In genomic region chr4:46395736-46396135, GRCm38 (mm10) we compare ENCODE assay signal across 19 mouse cellular contexts. TPM values are rescaled to one million over a fixed set of nuclear protein-coding genes. Genes with fewer than 3 reads are reported as not detected.
DNase-seq lines count a peak whose midpoint lies in the region; ATAC-seq lines count a peak whose summit lies in the region.
"Had no signal": no experiment of that assay in that cellular context is flagged by ENCODE, and none has a peak within 500 bp of the region (broad histone marks: within the 10 kb centered on the region; RNA-seq: fewer than 3 reads in every experiment).

No protein-coding gene starts in this region.

- H3K4me1 ChIP-seq in kidney, embryonic 15.5 days = no peaks in the 10 kb centered on the region; the same call in 1 of the 2 replicates
- no peaks in the 10 kb centered on the region for H3K4me1 ChIP-seq in kidney, embryonic 14.5 days (ENCODE audit: control insufficient read depth, insufficient read depth, low read length)
- H3K4me1 ChIP-seq: neural tube, embryonic 13.5 days had no signal

- H3K4me2 ChIP-seq in kidney, embryonic 15.5 days = no peak overlapping the region
- no peak overlapping the region for H3K4me2 ChIP-seq in kidney, embryonic 14.5 days (replicated peaks; ENCODE audit: low read depth, low read length)
- H3K4me2 ChIP-seq: neural tube, embryonic 13.5 days had no signal

- ATAC-seq in kidney, embryonic 15.5 days (replicated peaks; ENCODE audit: low FRiP score) = 0 out of 2 replicates have a peak, but pooled peaks have one; percentile 56
- no peak for ATAC-seq in kidney, embryonic 14.5 days (ENCODE audit: low FRiP score, low TSS enrichment)
- ATAC-seq in erythroid progenitor cell, adult 5-6 weeks (replicated peaks; ENCODE audit: low FRiP score, poor library complexity, severe bottlenecking) = peak; percentile 80

- no peaks in the 10 kb centered on the region for H3K27me3 ChIP-seq in kidney, embryonic 15.5 days
- no peaks in the 10 kb centered on the region for H3K27me3 ChIP-seq in kidney, embryonic 14.5 days (ENCODE audit: control insufficient read depth, insufficient read depth, low read length)

- H3K4me3 ChIP-seq in kidney, embryonic 15.5 days (replicated peaks) = no peak overlapping the region
- H3K4me3 ChIP-seq in kidney, embryonic 14.5 days (ENCODE audit: low read length) = no peak overlapping the region
- H3K4me3 ChIP-seq: neural tube, embryonic 13.5 days had no signal

- no peaks in the 10 kb centered on the region for H3K36me3 ChIP-seq in kidney, embryonic 15.5 days
- no peaks in the 10 kb centered on the region for H3K36me3 ChIP-seq in kidney, embryonic 14.5 days (ENCODE audit: control insufficient read depth, insufficient read depth, low read length)
- H3K36me3 ChIP-seq: neural tube, embryonic 13.5 days had no signal

- no peaks in the 10 kb centered on the region for H3K9me3 ChIP-seq in kidney, embryonic 15.5 days (replicated peaks)
- no peaks in the 10 kb centered on the region; the same call in 1 of the 2 replicates for H3K9me3 ChIP-seq in kidney, embryonic 14.5 days (ENCODE audit: control insufficient read depth, low read length)
- H3K9me3 ChIP-seq: neural tube, embryonic 13.5 days had no signal

- 29% methylated on average over 5 of the region's 5 CpGs for WGBS in kidney, embryonic 15.5 days
- 31% methylated on average over 5 of the region's 5 CpGs for WGBS in kidney, embryonic 14.5 days

- intact Hi-C loops in left cerebral cortex, postnatal 10 days (cut with DNase I) = no loop called here

- no peak overlapping the region for H3K27ac ChIP-seq in kidney, embryonic 15.5 days
- no peak overlapping the region for H3K27ac ChIP-seq in kidney, embryonic 14.5 days (ENCODE audit: low read depth, low read length)
- H3K27ac ChIP-seq: macrophage; neural tube, embryonic 13.5 days had no signal

- DNase-seq in R1 (ENCODE audit: low read depth, low spot score) = peak; percentile 54
- DNase-seq in spleen, postnatal 36 days (ENCODE audit: low spot score in 2 of 2) = peak; percentile 40 to 71
- DNase-seq in left cerebral cortex, postnatal 10 days (ENCODE audit: extremely low spot score in 1 of 2, low spot score in 2 of 2) = no peak
- no peak for DNase-seq in layer of hippocampus, postnatal 14 days (ENCODE audit: low spot score in 2 of 2)
- DNase-seq: adrenal gland, adult 2 months; kidney, adult 11 months; retina, postnatal 1 day had no signal

- H3K9ac ChIP-seq in kidney, embryonic 15.5 days = no peak overlapping the region
- H3K9ac ChIP-seq in kidney, embryonic 14.5 days (ENCODE audit: low read depth, low read length) = no peak overlapping the region
- H3K9ac ChIP-seq: neural tube, embryonic 13.5 days had no signal

RNA-seq across cellular contexts. Expression of gene Trmo, which starts 6.5 kb away (rescaled TPM):
- polyA plus RNA-seq in kidney, embryonic 15.5 days (2015; fragmentation: Nextera tagmentation; extraction: Ambion mirVana) = 9.7 and 11.1 TPM in 2 replicates
- 10.8 and 13.2 TPM in 2 replicates for polyA plus RNA-seq in kidney, embryonic 14.5 days (2014; fragmentation: Nextera tagmentation; extraction: Ambion mirVana)
- total RNA-seq in erythroid progenitor cell, adult 5-6 weeks (2015; ENCODE audit: low replicate concordance) = 89.0 and 90.1 TPM in 2 replicates
- 49.6 and 97.9 TPM in 2 replicates for total RNA-seq in erythroid progenitor cell, adult 5-6 weeks (2017; ENCODE audit: low replicate concordance)
- total RNA-seq in left cerebral cortex, postnatal 10 days (2021) = 1 to 10 TPM; 3.7 to 4.6 TPM
- 1 to 10 TPM; 3.3 to 4.2 TPM for total RNA-seq in layer of hippocampus, postnatal 14 days (2021)

RNA-seq across cellular contexts. Expression of gene Hemgn, which starts 17.6 kb away (rescaled TPM):
- 3.3 and 7.1 TPM in 2 replicates for polyA plus RNA-seq in kidney, embryonic 15.5 days (2015; fragmentation: Nextera tagmentation; extraction: Ambion mirVana)
- 0.57 and 0.73 TPM in 2 replicates for polyA plus RNA-seq in kidney, embryonic 14.5 days (2014; fragmentation: Nextera tagmentation; extraction: Ambion mirVana)
- 1,402 and 1,484 TPM in 2 replicates for total RNA-seq in erythroid progenitor cell, adult 5-6 weeks (2015; ENCODE audit: low replicate concordance)
- 1,540 and 1,607 TPM in 2 replicates for total RNA-seq in erythroid progenitor cell, adult 5-6 weeks (2017; ENCODE audit: low replicate concordance)
- not detected for total RNA-seq in left cerebral cortex, postnatal 10 days (2021)
- not detected for total RNA-seq in layer of hippocampus, postnatal 14 days (2021)
- total RNA-seq: adrenal gland, adult 2 months; gastrocnemius, adult 18-20 months; left cerebral cortex, adult 8-10 months; midbrain, postnatal 0 days had no signal
- polyA plus RNA-seq: adrenal gland, adult 2 months; cortical plate, adult 2 months; macrophage; midbrain, postnatal 0 days had no signal

RNA-seq across cellular contexts. Expression of gene Foxe1, which starts 52.3 kb away (rescaled TPM):
- polyA plus RNA-seq in kidney, embryonic 15.5 days (2015; fragmentation: Nextera tagmentation; extraction: Ambion mirVana) = not detected in 2 replicates
- polyA plus RNA-seq in kidney, embryonic 14.5 days (2014; fragmentation: Nextera tagmentation; extraction: Ambion mirVana) = not detected in 2 replicates
- total RNA-seq in erythroid progenitor cell, adult 5-6 weeks (2015; ENCODE audit: low replicate concordance) = not detected in 2 replicates
- total RNA-seq in erythroid progenitor cell, adult 5-6 weeks (2017; ENCODE audit: low replicate concordance) = not detected in 2 replicates
- total RNA-seq in left cerebral cortex, postnatal 10 days (2021) = not detected
- total RNA-seq in layer of hippocampus, postnatal 14 days (2021) = not detected
- total RNA-seq: adrenal gland, adult 2 months; gastrocnemius, adult 18-20 months; left cerebral cortex, adult 8-10 months; midbrain, postnatal 0 days had no signal
- polyA plus RNA-seq: cortical plate, adult 2 months; heart, embryonic 14.5 days; large intestine, adult 2 months; macrophage; midbrain, postnatal 0 days; neural tube, embryonic 13.5 days; spleen, adult 2 months had no signal

RNA-seq across cellular contexts. Expression of gene Anp32b, which starts 55.0 kb away (rescaled TPM):
- 339 and 351 TPM in 2 replicates for polyA plus RNA-seq in kidney, embryonic 15.5 days (2015; fragmentation: Nextera tagmentation; extraction: Ambion mirVana)
- 378 and 408 TPM in 2 replicates for polyA plus RNA-seq in kidney, embryonic 14.5 days (2014; fragmentation: Nextera tagmentation; extraction: Ambion mirVana)
- 1,527 and 1,581 TPM in 2 replicates for total RNA-seq in erythroid progenitor cell, adult 5-6 weeks (2015; ENCODE audit: low replicate concordance)
- total RNA-seq in erythroid progenitor cell, adult 5-6 weeks (2017; ENCODE audit: low replicate concordance) = 312 and 462 TPM in 2 replicates
- total RNA-seq in left cerebral cortex, postnatal 10 days (2021) = 10 to 100 TPM; 52.0 to 52.7 TPM
- total RNA-seq in layer of hippocampus, postnatal 14 days (2021) = 10 to 100 TPM; 47.2 to 52.9 TPM

Comparison
In these comparisons a context has a peak if more than half of its experiments do, and no peak if none do; other contexts are left out.
1. DNase-seq: peak in R1 (single experiment) and spleen, postnatal 36 days (2 of 2); none in left cerebral cortex, postnatal 10 days (0 of 2) and layer of hippocampus, postnatal 14 days (0 of 2).
2. RNA of gene Trmo, which starts 6.5 kb away (total RNA-seq): 49.6 to 97.9 TPM in erythroid progenitor cell, adult 5-6 weeks; 3.7 to 4.6 TPM in left cerebral cortex, postnatal 10 days and 3.3 to 4.2 TPM in layer of hippocampus, postnatal 14 days; every median in the first group is over 4 times any median in the second.
3. RNA of gene Hemgn, which starts 17.6 kb away (total RNA-seq): 1,402 to 1,607 TPM in erythroid progenitor cell, adult 5-6 weeks; not detected in layer of hippocampus, postnatal 14 days and not detected in left cerebral cortex, postnatal 10 days; every median in the first group is over 1,000 times any median in the second.